Mouse (Mus musculus) embryonic fibroblast, embryonic 13.5 days (primary cell): ENCODE measurements around the gene Dock9.

Source experiments
- CTCF ChIP-seq: IDR thresholded peaks from 2 replicates; pipeline ENCODE4 v1.5.1; 2011; ENCODE audit warnings: mild to moderate bottlenecking, control low read depth, low read length, moderate library complexity, borderline replicate concordance; ENCODE audit not compliant: insufficient read depth
- POLR2A ChIP-seq: IDR thresholded peaks from 2 replicates; pipeline ENCODE4 v1.6.1; 2011; ENCODE audit warnings: low read depth, mild to moderate bottlenecking, control low read depth, low read length, moderate library complexity

DNA sequence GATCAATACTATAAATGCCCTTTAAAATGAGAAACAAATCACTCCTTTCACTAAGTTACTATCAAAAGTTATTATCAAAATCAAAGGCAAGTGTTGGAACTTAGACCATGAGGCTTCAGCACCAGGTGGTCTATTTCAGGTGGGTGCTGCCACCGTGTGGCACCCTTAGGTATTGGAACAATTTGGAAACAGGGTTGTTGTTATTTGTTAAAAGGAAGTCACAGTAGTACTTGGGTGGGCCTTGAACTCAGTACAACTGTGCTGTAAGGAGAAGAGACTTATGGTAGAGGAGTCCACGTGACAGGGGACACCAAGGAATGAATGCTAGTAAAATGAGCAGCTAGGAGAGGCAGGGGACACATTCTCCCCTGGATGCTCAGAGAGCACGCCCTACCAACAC, 218.6 kb downstream of the Dock9 start:
- no peak; the same call in 1 of the 2 replicates for TF ChIP-seq CTCF
- no peak for TF ChIP-seq POLR2A
